Mouse (Mus musculus): Measurements from ENCODE around the gene Plekha3.

DNA sequence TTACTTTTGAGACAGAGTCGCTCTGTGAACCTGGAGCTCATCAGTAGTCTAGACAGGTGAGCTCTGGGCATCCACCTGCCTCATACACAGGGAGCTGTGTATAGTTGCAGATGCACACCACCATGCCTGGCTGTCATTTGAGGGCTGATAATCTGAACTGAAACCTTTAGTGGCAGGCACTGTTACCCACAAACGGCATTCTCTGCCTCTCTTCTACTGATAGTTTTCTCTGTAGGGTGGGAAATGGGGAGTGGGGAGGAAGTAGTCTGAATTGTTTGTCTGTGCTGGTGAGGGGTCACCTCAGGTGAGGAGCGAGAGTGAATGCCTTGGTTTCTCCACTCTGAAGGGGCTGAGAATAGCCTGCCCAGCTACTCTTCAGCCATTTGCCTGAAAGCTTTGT lies 12.5 kb downstream of the Plekha3 start:
- TF ChIP-seq POLR2A (IDR thresholded peaks at IDR 0.05; ENCODE audit: borderline replicate concordance, extremely low read depth, insufficient read depth, insufficient read length, poor library complexity, severe bottlenecking) (no peak), CTCF (IDR thresholded peaks at IDR 0.05; ENCODE audit: borderline replicate concordance, extremely low read depth, insufficient read depth, insufficient read length) (no peak)

Measured in brain, embryonic 14.5 days (tissue).